Mouse (Mus musculus): Measurements from ENCODE around the gene Lrrc55. TPM values are rescaled to one million over a fixed set of nuclear protein-coding genes. Genes with fewer than 3 reads are reported as not detected.

Lrrc55 gene
- polyA plus RNA-seq, 1 experiment, result 0.38 TPM

GRCm38 (mm10) chr2:85132204-85132603, 64.8 kb downstream of the Lrrc55 start:
- DNase-seq (ENCODE audit: low read depth), result no peak

GRCm38 (mm10) chr2:85131724-85132123, 65.3 kb downstream of the Lrrc55 start:
- no peak for DNase-seq (ENCODE audit: low read depth)

- DNase-seq (ENCODE audit: low read depth), result no peak
Observed at GRCm38 (mm10) chr2:85131226-85131625, 65.8 kb downstream of the Lrrc55 start.

GRCm38 (mm10) chr2:85129496-85129971, 67.5 kb downstream of the Lrrc55 start:
- no peak for DNase-seq (ENCODE audit: low read depth)

GRCm38 (mm10) chr2:85123869-85124535, 73.0 kb downstream of the Lrrc55 start:
- no peak for DNase-seq (ENCODE audit: low read depth)

GRCm38 (mm10) chr2:85123187-85123868, 73.7 kb downstream of the Lrrc55 start:
- no peak for DNase-seq (ENCODE audit: low read depth)

Other genes with a start within 250 kb of the Lrrc55 start
- 0.23 TPM in 1 of 2 replicates, not detected in the other for gene Prg2, start 216.7 kb downstream of the Lrrc55 start, polyA plus RNA-seq (2012; rRNA removed)
- not detected in 2 replicates for gene Prg3, start 209.0 kb downstream of the Lrrc55 start, polyA plus RNA-seq (2012; rRNA removed)
- 97.4 and 106 TPM in 2 replicates for gene Ssrp1, start 160.0 kb downstream of the Lrrc55 start, polyA plus RNA-seq (2012; rRNA removed)
- gene P2rx3, start 159.7 kb downstream of the Lrrc55 start, polyA plus RNA-seq (2012; rRNA removed), result 2.4 and 2.6 TPM in 2 replicates
- gene Tnks1bp1, start 149.2 kb downstream of the Lrrc55 start, polyA plus RNA-seq (2012; rRNA removed), result 91.0 and 121 TPM in 2 replicates
- gene Aplnr, start 61.0 kb downstream of the Lrrc55 start, polyA plus RNA-seq (2012; rRNA removed), result 19.2 and 21.7 TPM in 2 replicates
- not detected in 2 replicates for gene Olfr987, start 142.1 kb upstream of the Lrrc55 start, polyA plus RNA-seq (2012; rRNA removed)
- gene Olfr988, start 166.0 kb upstream of the Lrrc55 start, polyA plus RNA-seq (2012; rRNA removed), result not detected in 2 replicates
- gene Olfr992, start 212.3 kb upstream of the Lrrc55 start, polyA plus RNA-seq (2012; rRNA removed), result not detected in 2 replicates
- gene Olfr993, start 217.7 kb upstream of the Lrrc55 start, polyA plus RNA-seq (2012; rRNA removed), result not detected in 2 replicates
- not detected in 2 replicates for gene Olfr994, start 239.3 kb upstream of the Lrrc55 start, polyA plus RNA-seq (2012; rRNA removed)
- not detected in 2 replicates for gene Olfr995, start 246.4 kb upstream of the Lrrc55 start, polyA plus RNA-seq (2012; rRNA removed)

Data from gonadal fat pad, adult 2 months (tissue).